Mouse (Mus musculus): ENCODE measurements around the gene Muc1. TPM values are rescaled to one million over a fixed set of nuclear protein-coding genes. Genes with fewer than 3 reads are reported as not detected.

The Muc1 gene
- total and polyA plus RNA-seq, 3 experiments = 0.04 to 1.1 TPM; not detected in 1

DNA sequence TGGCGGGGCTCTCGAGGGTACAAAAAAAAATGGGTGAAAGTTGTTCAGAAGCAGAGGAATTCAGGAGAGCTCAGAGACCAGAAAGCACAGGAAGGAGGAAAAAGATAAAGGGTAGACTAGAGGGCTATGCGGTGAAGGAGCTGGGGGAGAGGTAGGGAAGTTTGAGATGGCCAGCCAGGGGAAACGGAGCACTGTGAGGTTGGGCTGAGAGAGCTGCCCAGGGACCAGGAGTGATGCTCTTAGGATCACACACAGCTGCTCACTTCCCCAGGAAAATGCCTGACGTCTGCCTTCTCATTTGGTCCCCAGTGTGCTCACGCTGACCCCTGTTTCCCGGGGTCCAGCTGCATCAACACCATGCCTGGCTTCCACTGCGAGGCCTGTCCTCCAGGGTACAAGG lies 9.3 kb upstream of the Muc1 start:
- Histone ChIP-seq H3K36me3 (ENCODE audit: control insufficient read depth in 1 of 2, insufficient read depth in 2 of 2, low read length in 2 of 2) (peaks cover 0 to 5% of the 10 kb centered on the region in 2 experiments; a peak in 1 of 4 replicates), H3K4me1 (ENCODE audit: control insufficient read depth in 1 of 2, insufficient read depth in 2 of 2, low read length in 2 of 2) (peaks cover 2 to 8% of the 10 kb centered on the region in 2 experiments; a peak in 2 of 4 replicates), H3K27me3 (ENCODE audit: control insufficient read depth in 1 of 2, insufficient read depth in 2 of 2, low read length in 2 of 2) (no peaks in the 10 kb centered on the region), H3K27ac (ENCODE audit: control insufficient read depth, low read depth, low read length) (no peak overlapping the region), H3K79me2 (ENCODE audit: control insufficient read depth, insufficient read depth, low read length, poor library complexity) (no peaks in the 10 kb centered on the region), H3K4me3 (ENCODE audit: control insufficient read depth in 1 of 2, insufficient read depth in 1 of 2, low read depth in 2 of 2, low read length in 2 of 2) (no peak overlapping the region), H3K9ac (ENCODE audit: control insufficient read depth, low read depth, low read length, poor library complexity, severe bottlenecking) (no peak overlapping the region), H3K9me3 (replicated peaks; ENCODE audit: insufficient read depth, low read length) (no peaks in the 10 kb centered on the region)
- DNase-seq (ENCODE audit: low read depth, low spot score) = no peak
- no peak for TF ChIP-seq UBTF (IDR thresholded peaks at IDR 0.05; ENCODE audit: borderline replicate concordance, insufficient read depth, low read depth, low read length)
- no peak for TF ChIP-seq HCFC1 (IDR thresholded peaks at IDR 0.05; ENCODE audit: low read depth, low read length)
- no peak for TF ChIP-seq CHD1 (IDR thresholded peaks at IDR 0.05; ENCODE audit: low read depth, low read length)
- no peak for TF ChIP-seq ZNF384 (IDR thresholded peaks at IDR 0.05; ENCODE audit: low read depth, low read length)
- TF ChIP-seq USF1 (IDR thresholded peaks at IDR 0.05; ENCODE audit: low read depth, low read length) = no peak
- TF ChIP-seq CHD2 (IDR thresholded peaks at IDR 0.05; ENCODE audit: low read length) = no peak
- no peak for TF ChIP-seq POLR2A (IDR thresholded peaks at IDR 0.05; ENCODE audit: control insufficient read depth in 1 of 2, insufficient read depth in 1 of 2, low read depth in 1 of 2, low read length in 2 of 2, poor library complexity in 1 of 2)
- TF ChIP-seq ELF1 (IDR thresholded peaks at IDR 0.05; ENCODE audit: low read depth, low read length) = no peak
- no peak for TF ChIP-seq KAT2A (conservative IDR thresholded peaks at IDR 0.05; ENCODE audit: low read depth, low read length)
- TF ChIP-seq MEF2A (IDR thresholded peaks at IDR 0.05; ENCODE audit: extremely low read depth, insufficient replicate concordance, low read depth, low read length, poor library complexity, severe bottlenecking) = no peak
- no peak for TF ChIP-seq ZKSCAN1 (IDR thresholded peaks at IDR 0.05; ENCODE audit: low read depth, low read length)
- TF ChIP-seq TAL1 (IDR thresholded peaks at IDR 0.05; ENCODE audit: low read length) = no peak
- TF ChIP-seq ZMIZ1 (IDR thresholded peaks at IDR 0.05; ENCODE audit: low read depth, low read length) = no peak
- no peak for TF ChIP-seq JUND (IDR thresholded peaks at IDR 0.05; ENCODE audit: low read depth, low read length)
- no peak for TF ChIP-seq BHLHE40 (IDR thresholded peaks at IDR 0.05; ENCODE audit: borderline replicate concordance, low read depth, low read length)
- no peak for TF ChIP-seq NRF1 (IDR thresholded peaks at IDR 0.05; ENCODE audit: insufficient read depth, low read depth, low read length, poor library complexity, severe bottlenecking)
- TF ChIP-seq RAD21 (IDR thresholded peaks at IDR 0.05; ENCODE audit: low read depth, low read length) = no peak

DNA sequence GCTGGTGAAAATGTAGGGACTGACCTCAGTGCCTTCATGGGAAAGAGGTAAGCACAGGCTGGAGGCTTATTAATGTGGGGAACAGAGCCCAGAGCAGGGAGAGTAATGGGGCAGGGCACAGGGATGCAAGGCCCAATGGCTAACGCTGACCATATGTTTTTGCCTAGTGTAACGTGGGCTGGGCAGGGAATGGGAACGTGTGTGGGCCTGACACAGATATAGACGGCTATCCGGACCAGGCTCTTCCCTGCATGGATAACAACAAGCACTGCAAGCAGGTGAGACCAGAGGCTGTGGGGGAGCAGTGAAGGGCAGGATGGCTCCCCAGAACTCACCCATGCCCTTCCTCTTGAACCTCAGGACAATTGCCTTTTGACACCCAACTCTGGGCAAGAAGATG lies 7.7 kb upstream of the Muc1 start:
- DNase-seq (ENCODE audit: low read depth, low spot score) = no peak
- Histone ChIP-seq H3K36me3 (ENCODE audit: control insufficient read depth in 1 of 2, insufficient read depth in 2 of 2, low read length in 2 of 2) (no peaks in the 10 kb centered on the region), H3K27ac (ENCODE audit: control insufficient read depth, low read depth, low read length) (no peak overlapping the region), H3K4me1 (ENCODE audit: control insufficient read depth in 1 of 2, insufficient read depth in 2 of 2, low read length in 2 of 2) (no peaks in the 10 kb centered on the region), H3K9ac (ENCODE audit: control insufficient read depth, low read depth, low read length, poor library complexity, severe bottlenecking) (no peak overlapping the region), H3K4me3 (ENCODE audit: control insufficient read depth in 1 of 2, insufficient read depth in 1 of 2, low read depth in 2 of 2, low read length in 2 of 2) (no peak overlapping the region), H3K79me2 (ENCODE audit: control insufficient read depth, insufficient read depth, low read length, poor library complexity) (no peaks in the 10 kb centered on the region), H3K27me3 (ENCODE audit: control insufficient read depth in 1 of 2, insufficient read depth in 2 of 2, low read length in 2 of 2) (no peaks in the 10 kb centered on the region), H3K9me3 (replicated peaks; ENCODE audit: insufficient read depth, low read length) (no peaks in the 10 kb centered on the region)
- TF ChIP-seq SIN3A (IDR thresholded peaks at IDR 0.05; ENCODE audit: low read length) = no peak
- TF ChIP-seq ZC3H11A (IDR thresholded peaks at IDR 0.05; ENCODE audit: low read depth, low read length) = no peak
- TF ChIP-seq ELF1 (IDR thresholded peaks at IDR 0.05; ENCODE audit: low read depth, low read length) = no peak
- TF ChIP-seq MEF2A (IDR thresholded peaks at IDR 0.05; ENCODE audit: extremely low read depth, insufficient replicate concordance, low read depth, low read length, poor library complexity, severe bottlenecking) = no peak
- TF ChIP-seq BHLHE40 (IDR thresholded peaks at IDR 0.05; ENCODE audit: borderline replicate concordance, low read depth, low read length) = no peak
- TF ChIP-seq ZNF384 (IDR thresholded peaks at IDR 0.05; ENCODE audit: low read depth, low read length) = no peak
